Mouse (Mus musculus) cerebellum, postnatal 14 days (tissue): Measurements from ENCODE around the gene Scaf1.
A peak's percentile ranks its signal among the peaks of the same experiment; 100 is the strongest.

ENCODE experiments used
- DNase-seq, 2 experiments: peaks; one replicate each; pipeline ENCODE4 v3.0.0; 2021; ENCODE audit warnings: mixed read lengths in 2 of 2

Gene Scaf1

DNA sequence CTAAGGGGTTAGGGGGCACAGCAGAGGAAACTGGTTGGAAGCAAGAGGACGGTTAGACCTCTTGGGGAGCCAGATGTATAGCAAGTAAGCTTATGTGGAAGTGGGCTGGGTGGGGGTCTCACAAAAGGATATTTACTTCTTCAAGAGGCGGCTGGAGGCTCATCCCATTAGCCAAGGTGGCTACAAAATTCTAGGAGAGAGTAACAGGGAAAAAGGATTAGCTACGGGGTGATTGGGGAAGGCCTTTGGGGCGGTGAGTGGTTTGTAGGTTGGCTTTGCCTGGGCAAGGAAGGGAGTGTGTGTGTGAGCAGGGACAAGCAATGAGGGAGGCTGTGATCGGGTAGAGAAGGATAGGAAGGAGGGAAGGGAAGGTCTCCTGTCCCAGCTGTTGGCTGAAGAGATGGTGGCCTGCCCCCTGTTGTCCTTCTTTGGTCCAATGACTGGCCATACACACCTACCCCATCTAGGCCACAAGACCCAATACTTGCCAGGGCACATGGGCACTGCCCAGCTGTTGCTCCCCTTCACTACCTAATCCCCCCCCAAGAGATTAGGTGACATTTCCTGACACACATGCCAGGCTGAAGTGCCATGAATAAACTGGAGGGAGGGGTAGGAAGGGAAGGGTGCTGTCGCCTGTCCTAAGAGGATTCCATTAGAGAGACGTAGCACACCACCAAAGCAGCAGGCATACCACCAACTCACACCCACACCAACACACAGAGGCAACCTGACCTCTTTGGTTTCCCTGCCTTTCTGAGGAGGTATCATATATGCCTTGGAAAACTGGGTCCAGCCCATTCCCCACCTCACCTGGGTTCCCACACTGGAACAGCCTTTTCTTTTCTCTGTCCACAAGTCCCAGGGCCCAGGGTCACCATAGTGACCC lies 32.0 kb downstream of the Scaf1 start:
- DNase-seq: no peak

DNA sequence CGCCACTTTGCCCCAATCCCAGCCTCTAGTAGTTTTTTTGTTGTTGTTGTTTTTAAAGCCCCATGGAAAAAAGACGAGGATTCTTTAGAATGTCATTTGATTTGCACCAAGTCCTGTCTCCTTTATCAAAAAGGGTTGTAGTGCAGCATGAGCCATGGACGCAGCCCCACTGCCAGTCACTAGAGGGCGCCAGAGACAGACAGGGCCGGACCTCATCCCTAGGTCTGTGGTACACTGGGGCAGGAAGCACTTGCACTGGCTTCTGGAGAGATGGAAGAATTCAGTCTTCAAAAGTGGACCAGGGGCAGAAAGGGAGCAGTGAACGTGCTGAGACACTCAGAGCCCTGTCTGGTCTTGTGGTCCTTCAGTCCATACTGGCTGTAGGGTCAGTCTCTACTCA lies 33.1 kb downstream of the Scaf1 start:
- DNase-seq: peak; percentile 91 to 96

DNA sequence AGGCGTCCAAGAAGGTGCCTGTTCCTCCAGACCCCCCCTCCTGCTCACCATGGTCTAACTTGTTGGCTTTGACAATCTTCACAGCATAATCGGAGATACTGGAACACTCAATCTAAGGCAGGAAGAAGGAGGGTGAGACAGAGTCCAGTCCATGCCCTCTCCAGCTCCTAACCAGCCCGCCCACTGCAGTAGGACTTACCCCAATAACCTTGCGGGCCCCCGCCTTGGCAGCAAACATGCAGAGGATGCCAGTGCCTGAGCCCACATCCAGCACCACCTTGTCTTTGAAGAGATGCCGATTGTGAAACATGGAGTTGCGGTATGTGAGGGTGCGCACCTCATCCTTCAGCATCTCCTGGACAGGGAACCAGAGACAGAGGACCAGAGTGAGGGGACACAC lies 34.6 kb downstream of the Scaf1 start:
- DNase-seq: no peak

DNA sequence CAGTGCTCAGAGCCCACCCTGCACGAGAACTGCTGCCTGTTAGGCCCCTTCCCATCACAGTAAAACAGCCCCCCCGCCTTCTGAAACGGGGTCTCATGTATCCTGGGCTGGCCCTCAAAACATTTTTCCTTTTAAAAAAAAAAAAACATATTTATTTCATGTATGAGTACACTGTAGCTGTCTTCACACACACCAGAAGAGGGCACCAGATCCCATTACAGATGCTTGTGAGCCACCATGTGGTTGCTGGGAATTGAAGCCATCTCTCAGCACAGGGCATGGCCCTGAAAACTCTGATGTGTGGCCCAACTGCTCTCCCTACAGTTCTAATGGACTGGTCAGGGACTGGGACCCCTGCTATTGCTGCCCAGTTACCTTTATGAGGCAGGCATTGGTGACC lies 37.9 kb downstream of the Scaf1 start:
- no peak for DNase-seq

DNA sequence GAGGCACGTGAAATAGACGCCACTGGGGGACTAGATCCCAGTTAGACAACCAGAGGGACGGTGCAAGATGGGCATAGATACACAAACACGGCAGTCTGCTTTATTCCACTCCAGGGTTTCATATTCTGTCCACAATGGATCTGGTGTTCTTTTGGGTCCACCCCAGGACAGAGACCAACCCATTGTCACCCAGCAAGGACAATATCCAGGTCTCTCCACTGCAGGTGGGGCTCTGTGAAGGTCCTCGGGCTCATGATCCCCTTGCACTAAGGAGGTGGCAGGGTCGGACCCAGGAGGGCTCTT lies 41.1 kb downstream of the Scaf1 start:
- no peak for DNase-seq

DNA sequence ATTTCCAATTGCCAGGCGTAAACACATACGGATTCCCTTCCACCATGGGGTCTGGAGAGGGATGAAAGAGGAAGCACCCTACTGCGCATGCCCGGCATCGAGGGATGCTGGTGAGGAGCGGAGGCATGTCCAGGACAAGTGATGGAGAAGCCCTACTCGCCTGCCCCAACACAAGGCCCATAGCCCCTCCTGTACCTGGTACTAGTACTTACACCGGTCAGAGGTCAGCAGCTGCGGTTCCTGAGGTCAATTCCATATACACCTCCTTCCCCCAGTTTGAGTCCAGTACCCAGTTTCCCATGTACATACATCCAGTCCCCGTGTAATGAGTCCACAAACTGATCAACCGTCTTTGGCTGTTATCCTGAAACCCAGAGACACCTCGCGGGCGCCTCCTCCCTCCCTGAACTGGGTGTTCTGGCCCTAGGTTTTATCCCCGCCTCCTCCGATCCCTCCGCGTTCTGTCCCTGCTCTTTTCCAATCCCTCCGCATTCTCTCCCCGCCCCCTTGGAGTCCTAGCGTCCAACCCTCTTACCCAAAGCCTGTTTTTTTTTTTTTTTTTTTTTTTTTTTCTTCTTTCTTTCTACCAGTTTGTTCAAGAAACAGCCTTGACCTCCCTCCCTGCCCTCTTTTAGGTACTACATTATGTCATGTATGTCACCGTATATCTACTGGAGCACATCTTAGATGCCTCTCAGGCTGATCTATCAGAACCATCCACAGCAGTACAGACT lies 41.6 kb downstream of the Scaf1 start, which contains the start of gene Cpt1c:
Gene Cpt1c, minus strand, starts transcription at position 469 of the 734 bp plus-strand sequence.
- DNase-seq: peak; percentile 92 to 94

DNA sequence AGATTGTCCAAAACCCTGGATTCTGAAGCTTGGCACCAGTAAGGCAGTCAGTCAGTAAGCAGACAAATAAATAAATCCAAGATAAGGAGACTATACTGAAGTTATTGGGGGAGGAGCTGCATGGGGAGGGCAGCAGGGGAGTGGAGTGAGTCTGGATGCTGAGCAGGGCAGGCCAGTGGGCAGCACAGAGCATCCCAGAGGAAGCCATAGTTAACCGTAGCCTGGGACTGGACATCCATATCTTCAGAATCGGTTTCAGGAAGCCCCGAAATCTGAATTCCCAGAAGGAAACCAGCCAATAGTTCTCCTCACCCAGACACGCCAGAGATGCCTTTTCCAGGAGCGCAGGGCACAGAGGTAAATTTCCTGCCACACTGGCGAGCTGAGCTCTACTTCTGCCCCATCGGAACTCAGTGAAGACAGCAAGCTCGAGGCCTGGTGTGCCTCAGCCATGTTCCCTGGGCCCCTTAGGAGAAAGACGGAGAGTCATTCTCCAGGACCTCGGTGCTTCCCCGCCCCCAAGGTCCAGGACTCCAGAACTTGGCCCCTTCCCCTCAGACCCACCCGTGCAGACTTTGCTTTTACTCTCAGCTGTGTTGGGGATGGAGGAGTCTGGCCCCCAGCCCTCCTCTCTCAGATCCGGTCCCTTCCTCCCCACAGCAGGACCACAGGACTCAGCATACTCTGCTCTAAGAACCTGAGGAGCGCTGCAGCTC lies 42.6 kb downstream of the Scaf1 start:
- DNase-seq: peak in 1 of 2 experiments; percentile 51

DNA sequence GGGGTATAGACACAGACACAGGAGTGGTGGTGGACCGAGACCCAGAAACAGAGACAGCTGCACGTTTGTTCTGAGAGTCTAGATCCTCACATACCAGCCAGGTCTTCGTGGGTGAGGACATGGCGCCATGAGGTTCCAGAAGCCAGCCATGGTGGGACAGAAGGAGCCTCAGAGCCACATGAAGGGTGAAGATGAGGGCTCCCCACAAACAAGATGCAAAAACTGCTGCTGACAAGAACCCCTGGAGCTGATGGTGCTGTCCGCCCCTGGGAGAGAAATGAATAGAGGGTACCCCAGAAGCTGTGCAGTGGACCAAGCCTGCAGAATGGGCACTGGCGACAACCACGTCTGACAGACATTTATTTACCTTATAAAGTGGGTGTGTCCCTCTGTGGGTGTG lies 45.0 kb downstream of the Scaf1 start:
- DNase-seq: no peak

DNA sequence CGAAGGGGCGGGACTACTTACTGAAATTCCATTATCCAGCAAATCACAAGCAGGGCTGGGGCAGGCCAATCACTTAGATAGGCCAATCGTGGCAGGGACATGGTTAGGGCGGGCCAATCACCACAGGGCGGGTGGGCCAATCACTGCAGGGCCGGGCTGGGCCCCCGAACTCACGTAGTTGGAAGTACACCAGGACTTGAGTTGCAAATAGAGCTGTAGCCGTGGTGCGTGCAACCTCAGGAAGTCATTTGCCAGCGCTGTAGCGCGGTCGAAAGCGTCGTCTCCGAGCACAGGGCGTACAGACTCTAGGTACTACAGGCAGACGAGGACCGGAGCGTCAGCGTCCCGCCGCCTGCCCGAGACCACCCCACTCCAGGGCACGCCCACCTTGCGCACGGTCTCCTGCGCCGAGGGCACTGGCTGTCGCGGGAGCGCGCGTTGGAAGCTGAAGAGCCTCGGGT lies 45.9 kb downstream of the Scaf1 start:
- peak; percentile 85 to 90 for DNase-seq

DNA sequence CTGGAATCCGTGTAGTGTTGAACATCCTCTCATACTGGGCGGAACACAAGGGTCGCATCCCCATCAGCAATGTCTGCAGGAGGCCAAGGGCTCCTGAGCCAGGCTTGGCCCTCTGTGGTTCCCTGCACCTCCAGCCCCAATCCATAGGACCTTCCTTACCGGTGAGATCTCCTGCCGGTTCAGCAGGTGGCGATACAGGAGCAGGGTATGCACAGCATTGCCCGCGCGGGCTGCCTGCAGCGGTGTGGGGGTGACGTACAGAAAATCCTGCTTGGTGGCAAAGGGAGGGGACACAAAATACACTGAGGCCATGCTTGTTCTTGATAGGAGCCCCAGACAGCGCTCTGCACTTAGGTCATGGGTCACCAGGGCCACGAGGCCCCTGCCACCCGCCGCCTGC lies 49.5 kb downstream of the Scaf1 start:
- DNase-seq: no peak

DNA sequence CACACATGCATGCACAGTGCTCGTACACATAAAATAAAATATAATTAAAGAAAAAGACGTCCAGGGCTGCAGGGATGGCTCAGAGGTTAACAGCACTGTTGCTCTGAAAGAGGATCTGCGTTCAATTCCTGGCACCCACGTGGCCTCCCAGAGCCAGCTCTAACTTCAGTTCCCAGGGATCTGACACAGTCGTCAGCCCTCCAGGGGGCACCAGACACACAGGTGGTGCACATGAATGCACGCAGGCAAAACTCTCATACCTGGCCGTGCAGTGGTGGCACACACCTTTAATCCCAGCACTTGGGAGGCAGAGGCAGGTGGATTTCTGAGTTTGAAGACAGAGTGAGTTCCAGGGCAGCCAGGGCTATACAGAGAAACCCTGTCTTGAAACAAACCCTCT lies 50.2 kb downstream of the Scaf1 start:
- DNase-seq: no peak

DNA sequence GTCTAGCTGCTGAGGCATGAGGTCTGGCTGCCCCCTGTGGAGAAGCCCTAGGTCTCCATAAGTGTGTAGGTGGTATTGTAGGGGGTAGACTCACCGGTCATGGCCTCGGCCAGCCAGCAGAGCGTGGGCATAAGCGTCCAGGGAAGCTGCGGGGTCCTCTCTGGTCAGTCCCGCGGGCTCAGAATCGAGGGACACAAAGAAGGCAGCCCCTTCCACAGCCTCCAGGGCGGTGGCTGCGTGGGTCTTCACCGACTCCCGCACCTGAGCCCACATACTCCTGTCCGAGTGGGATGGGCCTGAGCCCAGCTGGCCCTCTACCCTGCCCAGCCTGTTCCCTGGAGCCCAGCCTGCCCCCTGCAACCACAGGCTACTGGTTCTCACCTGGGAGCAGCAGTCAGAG lies 51.2 kb downstream of the Scaf1 start:
- DNase-seq: no peak

DNA sequence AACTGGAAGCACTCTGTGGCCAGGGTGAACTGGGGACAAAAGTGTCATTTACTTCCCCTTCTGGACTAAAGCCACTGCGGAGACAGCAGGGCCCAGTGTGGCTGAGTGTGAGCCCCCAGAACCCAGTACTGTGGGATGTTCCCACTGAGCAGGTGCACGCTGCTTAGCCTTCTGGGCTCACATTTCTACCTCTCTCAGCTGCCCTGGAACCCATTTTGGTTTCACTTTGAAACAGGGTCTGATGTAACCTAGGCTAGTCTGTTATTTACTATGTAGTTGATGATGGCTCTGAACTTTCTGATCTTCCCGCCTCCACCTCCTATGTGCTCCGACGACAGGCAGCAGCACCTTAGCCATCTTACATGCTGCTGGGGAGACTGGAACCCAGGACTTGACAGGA lies 53.3 kb downstream of the Scaf1 start:
- DNase-seq: no peak

DNA sequence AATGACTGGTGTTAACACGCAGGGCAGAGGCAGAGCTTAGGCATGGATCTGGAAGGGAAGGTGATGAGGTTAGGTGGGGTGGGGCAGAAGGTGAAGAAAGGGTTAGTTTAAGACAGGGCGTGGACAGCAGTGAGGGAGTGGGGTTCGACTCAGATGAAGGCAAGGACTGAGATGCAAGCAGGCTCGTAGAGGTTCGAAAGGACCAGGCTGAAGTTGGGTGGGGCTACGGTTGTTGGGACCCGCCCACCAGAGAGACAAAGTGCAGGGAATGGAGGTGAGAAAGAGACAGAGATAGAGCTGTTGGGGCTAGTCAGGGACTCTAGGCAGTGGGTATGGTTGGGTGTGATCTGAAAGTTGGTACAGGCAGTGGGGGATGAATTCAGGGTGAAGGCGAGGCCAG lies 53.8 kb downstream of the Scaf1 start:
- no peak for DNase-seq

DNA sequence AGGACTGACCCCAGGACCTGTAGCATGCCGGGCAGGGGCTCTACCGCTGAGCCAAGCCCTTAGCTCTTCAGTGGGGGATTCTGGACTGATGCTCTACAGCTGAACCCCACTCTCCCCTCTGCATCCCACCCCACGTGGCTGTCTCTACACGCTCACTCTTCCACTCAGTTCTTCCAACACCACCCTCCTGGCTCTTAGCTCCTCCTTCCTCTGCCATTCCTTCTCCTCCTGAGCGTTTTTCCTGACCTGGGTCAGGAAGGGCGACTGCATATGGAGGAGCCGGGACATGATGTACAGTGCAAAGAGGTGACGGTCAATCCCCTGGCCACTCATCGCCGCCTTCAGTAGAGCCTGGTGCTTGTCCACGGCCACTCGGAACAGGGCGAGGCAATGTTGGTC lies 55.7 kb downstream of the Scaf1 start:
- DNase-seq: no peak

DNA sequence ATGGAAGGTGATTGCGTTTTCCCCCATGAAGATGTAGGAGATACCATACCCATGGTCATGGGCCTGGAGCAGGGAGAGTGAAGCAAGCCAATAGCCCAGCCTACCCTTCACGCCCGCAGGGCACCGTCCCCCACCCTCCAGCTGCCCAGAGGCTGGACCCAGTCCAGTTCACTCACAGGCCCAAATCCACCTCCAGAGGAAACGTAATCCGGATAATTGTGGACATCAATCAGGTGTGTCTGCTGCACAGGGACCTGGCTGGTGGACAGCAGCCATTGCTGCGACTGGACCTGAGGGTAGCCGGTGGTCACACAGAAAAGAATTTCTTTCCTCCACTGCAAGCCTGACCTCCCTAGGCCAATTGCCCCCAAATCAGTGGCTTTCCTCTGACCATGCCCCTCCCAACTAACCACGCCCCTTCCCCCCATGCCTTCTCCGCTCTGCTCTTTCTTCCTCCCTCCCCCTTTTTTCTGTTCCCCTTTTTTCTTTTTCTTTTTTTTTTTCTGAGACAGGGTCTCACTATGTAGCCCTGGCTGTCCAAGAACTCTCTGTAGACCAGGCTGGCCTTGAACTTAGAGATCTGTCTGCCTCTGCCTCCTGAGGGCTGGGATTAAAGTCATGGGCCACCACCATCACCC lies 56.2 kb downstream of the Scaf1 start:
- DNase-seq: no peak

DNA sequence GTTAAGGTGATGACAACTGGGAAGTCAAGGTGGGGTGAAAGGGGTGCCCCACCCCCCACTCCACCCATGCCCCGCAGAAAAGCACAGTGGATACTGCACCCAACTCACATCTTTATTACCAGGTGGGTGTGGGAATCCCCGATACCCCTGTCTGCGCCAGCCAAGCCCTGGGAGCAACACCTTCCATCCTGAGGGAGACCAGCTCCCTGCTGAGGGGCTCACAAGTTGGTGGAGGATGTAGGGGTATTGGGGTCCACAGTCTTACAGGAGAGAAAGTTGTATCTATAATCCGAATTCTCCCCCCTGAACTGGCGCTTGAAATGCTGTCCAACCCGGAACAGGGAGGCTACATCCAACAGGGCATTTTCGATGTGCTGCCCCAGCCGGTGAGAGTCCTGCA lies 56.9 kb downstream of the Scaf1 start:
- no peak for DNase-seq

DNA sequence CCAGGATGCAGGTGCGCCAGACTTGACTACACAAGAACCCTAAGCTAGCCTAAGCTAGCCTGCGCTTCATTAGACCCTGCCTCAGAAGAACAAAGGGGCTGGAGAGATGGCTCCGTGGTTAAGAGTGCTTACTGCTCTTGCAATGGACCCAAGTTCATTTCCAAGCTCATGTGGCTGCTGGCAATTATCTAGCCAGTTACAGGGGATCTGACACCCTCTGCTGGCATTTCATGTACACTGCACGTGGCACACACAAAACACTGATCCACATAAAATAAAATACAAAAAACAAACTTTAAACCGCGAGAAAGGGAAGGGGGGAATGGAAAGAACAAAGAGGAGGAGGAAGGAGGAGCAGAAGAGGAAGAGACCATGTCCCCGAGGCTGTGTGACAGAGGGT lies 58.0 kb downstream of the Scaf1 start:
- peak; percentile 66 to 75 for DNase-seq

DNA sequence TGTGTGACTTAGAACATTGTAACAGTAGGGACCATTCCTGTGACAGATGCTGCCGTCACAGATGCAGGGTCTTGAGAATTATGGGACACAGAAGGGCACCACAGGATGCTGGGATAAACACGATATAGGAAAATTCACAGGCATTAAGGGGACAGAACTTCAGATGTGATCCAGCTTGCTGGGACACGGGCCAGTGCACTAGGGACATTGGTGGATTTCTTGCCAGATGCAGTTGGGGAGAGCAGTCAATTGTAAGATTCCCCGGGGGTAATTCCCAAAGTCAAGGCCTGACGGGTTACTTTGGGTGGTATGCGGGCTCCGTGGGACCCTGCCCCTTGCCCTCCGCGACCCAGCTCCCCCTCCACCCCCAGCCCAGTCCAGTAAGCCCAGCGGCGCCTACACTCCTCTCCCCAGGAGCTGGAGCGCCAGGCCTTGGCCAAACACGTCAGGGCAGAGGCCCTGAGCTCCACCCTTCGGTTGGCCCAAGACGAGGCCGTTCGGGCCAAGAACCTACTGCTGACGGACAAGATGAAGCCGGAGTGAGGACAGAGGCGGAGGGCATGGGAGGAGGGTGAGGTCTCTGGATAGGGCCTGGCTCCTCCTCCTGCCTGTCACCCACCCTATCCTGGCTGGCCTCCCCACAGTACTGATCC lies 58.9 kb downstream of the Scaf1 start:
- no peak for DNase-seq

DNA sequence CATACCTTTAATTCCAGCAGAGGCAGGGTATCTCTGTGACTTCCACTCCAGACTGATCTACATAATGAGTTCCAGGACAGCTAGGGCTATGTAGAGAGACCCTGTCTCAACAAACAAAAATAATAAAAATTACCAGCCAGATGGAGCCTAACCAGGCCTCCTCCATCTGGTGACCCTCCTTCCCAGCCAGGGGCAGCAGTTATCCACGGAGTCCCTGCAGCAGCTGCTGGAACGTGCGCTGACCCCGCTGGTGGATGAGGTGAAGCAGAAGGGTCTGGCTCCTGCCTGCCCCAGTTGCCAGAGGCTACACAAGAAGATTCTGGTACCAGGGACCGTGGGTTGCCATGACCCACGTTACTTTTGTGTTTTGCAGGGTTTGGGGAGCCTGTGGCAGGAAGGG lies 59.9 kb downstream of the Scaf1 start:
- DNase-seq: no peak

DNA sequence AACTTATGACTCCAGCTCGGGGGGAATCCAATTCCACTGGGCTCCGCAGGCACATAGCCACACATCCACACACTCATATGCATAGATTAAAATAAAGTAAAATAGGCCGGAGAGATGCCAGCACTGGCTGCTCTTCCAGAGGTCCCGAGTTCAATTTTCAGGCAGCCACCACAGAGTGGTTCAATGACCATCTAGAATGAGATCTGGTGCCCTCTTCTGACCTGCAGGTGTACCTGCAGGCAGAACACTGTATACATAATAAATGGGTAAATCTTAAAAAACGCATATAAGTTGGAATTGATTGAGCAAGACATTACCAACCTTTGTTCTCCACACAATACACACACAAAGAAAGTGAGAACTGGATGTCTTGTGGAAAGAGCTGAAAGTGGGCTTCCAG lies 60.5 kb downstream of the Scaf1 start:
- peak in 1 of 2 experiments; percentile 52 for DNase-seq

DNA sequence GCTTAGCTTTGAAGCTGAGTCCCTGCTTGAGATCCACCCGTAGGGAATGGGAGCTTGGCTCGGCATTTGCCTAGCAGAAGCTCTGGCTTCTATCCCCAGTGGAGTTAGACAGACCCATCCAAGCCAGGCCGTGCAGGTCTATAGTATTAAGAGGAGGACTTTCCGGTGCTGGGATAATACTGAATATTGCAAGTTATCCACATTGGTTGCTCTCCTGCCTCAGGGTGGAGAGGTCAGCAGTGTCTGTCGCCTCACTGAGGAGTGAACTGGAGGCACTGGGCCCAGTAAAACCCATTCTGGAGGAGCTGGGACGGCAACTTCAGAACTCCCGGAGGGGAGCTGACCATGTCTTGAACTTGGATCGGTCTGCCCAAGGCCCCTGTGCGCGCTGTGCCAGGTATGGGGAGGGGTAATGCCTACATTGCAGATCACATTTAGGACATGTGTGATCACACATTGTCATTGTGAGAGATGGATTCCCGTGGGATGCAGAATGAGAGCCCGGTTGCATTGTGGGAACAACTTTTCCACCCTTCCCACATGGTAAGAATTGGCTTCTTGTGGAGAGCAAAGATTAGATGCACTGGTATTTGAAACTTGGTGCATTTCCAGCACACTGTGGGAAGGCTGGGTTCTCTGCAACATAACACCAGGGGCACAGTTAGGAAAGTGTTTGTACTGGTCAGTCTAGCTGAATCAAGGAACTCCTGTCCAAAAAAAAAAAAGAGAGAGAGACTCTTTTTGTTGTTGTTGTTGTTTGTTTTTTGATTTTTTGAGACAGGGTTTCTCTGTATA lies 61.9 kb downstream of the Scaf1 start:
- DNase-seq: no peak
